Mouse (Mus musculus) bone marrow macrophage, adult 2 months (primary cell): ENCODE results near the gene Mbd6. TPM values are rescaled to one million over a fixed set of nuclear protein-coding genes. Genes with fewer than 3 reads are reported as not detected.

Experiments
- H3K27ac ChIP-seq: 2 replicates; pipeline ENCODE4 v1.5.1; 2012; ENCODE audit warnings: low read depth, low read length; ENCODE audit not compliant: insufficient read depth
- H3K4me1 ChIP-seq: 2 replicates; pipeline ENCODE4 v1.6.1; 2012; ENCODE audit warnings: low read length; ENCODE audit not compliant: control insufficient read depth, insufficient read depth
- H3K4me3 ChIP-seq: 2 replicates; pipeline ENCODE4 v1.5.1; 2012; ENCODE audit warnings: mild to moderate bottlenecking, low read length, moderate library complexity; ENCODE audit not compliant: insufficient read depth
- CTCF ChIP-seq: IDR thresholded peaks from 2 replicates; pipeline ENCODE4 v1.5.1; 2012; ENCODE audit warnings: low read depth, mild to moderate bottlenecking, low read length, moderate library complexity
- POLR2A ChIP-seq: IDR thresholded peaks from 2 replicates; pipeline ENCODE4 v1.6.1; 2012; ENCODE audit warnings: mild to moderate bottlenecking, low read depth, low read length, borderline replicate concordance
- polyA plus RNA-seq: library from polyadenylated mRNA; stranded (reverse); fragments of >200 nt; gene quantifications from 2 replicates; pipeline ENCODE4 v1.2.4, GENCODE M21; 2012; ENCODE audit not compliant: missing spikeins, insufficient read depth, insufficient read length

Gene Mbd6
- polyA plus RNA-seq, 1 experiment, result 53.4 TPM

DNA sequence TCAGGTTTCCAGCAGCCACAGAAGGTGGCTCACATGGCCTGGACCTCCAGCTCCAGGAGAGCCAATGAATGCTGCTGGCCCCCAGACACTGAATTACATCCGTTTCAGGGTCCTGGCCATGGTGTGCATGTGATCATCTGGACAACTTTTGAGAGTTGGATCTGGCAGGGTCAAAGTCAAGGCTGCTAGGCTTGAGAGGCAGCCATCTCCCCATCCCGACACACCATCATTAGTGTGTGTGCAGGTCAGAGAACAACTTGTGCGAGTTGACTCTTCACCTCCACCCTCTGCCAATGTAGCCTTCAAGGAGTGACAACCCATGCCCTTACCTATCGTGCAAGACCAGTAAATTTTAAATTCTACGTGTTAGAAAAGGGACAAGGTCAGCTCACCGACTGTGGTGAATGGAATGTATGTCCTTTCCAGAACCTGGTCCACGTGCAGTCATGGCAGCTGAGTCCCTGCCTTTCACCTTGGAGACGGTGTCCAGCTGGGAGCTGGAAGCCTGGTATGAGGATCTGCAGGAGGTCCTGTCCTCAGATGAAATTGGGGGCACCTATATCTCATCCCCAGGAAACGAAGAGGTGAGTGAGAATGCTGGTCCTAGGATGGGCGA, 6.2 kb upstream of the Mbd6 start:
- Histone ChIP-seq H3K4me3 (no peak overlapping the region), H3K4me1 (peaks cover 10% of the 10 kb centered on the region), H3K27ac (no peak overlapping the region)
- TF ChIP-seq CTCF (no peak), POLR2A (no peak)

- TF ChIP-seq POLR2A (no peak), CTCF (no peak)
- Histone ChIP-seq H3K4me3 (no peak overlapping the region), H3K27ac (peak overlapping the region; percentile 49; the same call in 1 of the 2 replicates), H3K4me1 (peaks cover 14% of the 10 kb centered on the region)
These were observed 4.8 kb upstream of the Mbd6 start for GRCm38 (mm10) chr10:127293590-127294113.

- H3K4me1 ChIP-seq, result peaks cover 14% of the 10 kb centered on the region
- H3K27ac ChIP-seq, result peak overlapping the region; percentile 49
- H3K4me3 ChIP-seq, result peak overlapping the region; percentile 29; the same call in 1 of the 2 replicates
- TF ChIP-seq POLR2A (no peak), CTCF (no peak)
These were observed 4.2 kb upstream of the Mbd6 start for GRCm38 (mm10) chr10:127292987-127293538.

- Histone ChIP-seq H3K4me1 (peaks cover 18% of the 10 kb centered on the region), H3K27ac (peak overlapping the region; percentile 21), H3K4me3 (peak overlapping the region; percentile 70)
- TF ChIP-seq POLR2A (no peak), CTCF (no peak)
These were observed 3.2 kb upstream of the Mbd6 start for GRCm38 (mm10) chr10:127291881-127292638.

- peaks cover 22% of the 10 kb centered on the region for H3K4me1 ChIP-seq
These were observed 2.4 kb upstream of the Mbd6 start for GRCm38 (mm10) chr10:127290930-127291880.

DNA sequence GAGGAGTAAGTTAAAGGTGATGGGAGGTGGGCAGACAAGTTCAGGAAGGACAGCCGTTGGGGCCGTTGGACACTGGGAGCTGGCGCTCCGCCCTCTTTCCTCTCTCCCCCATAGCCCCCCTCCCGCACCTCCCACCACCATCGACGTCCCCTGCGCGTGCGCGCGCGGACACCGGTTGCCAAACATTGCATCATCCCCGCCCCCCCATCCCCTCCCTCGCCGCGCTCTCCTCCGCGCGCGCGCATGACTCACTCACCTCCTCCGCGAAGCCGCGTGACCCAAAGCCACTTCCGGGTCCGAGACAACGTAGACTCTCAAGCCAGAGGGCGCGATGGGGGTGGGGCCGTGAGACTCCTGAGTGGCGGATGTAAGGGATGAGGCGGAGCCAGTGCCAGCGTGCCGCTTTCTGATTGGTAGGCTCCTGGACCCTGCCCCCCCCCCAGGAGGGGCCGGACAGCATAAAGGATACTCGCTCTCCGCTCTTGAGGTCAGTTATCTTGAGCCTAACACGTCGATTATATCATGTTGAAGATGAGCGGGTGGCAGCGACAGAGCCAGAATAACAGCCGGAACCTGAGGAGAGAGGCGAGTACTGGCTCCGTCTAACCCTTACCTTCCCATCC, 1.6 kb upstream of the Mbd6 start:
- peak overlapping the region; percentile 91 for H3K27ac ChIP-seq
- peaks cover 22% of the 10 kb centered on the region for H3K4me1 ChIP-seq
- TF ChIP-seq CTCF (no peak), POLR2A (peak; percentile 90; the same call in 1 of the 2 replicates)
- H3K4me3 ChIP-seq, result peak overlapping the region; percentile 71

More at GRCm38 (mm10) chr10:127290930-127291880, 2.4 kb upstream of the Mbd6 start:
- H3K4me3 ChIP-seq, result peak overlapping the region; percentile 70
- TF ChIP-seq POLR2A (no peak), CTCF (no peak)
- H3K27ac ChIP-seq, result peak overlapping the region; percentile 77

- H3K27ac ChIP-seq, result peak overlapping the region; percentile 91
- no peak for TF ChIP-seq CTCF
- TF ChIP-seq POLR2A, result no peak
- peaks cover 22% of the 10 kb centered on the region for H3K4me1 ChIP-seq
- H3K4me3 ChIP-seq, result peak overlapping the region; percentile 71
These were observed 864 bp upstream of the Mbd6 start for GRCm38 (mm10) chr10:127289573-127290191.

DNA sequence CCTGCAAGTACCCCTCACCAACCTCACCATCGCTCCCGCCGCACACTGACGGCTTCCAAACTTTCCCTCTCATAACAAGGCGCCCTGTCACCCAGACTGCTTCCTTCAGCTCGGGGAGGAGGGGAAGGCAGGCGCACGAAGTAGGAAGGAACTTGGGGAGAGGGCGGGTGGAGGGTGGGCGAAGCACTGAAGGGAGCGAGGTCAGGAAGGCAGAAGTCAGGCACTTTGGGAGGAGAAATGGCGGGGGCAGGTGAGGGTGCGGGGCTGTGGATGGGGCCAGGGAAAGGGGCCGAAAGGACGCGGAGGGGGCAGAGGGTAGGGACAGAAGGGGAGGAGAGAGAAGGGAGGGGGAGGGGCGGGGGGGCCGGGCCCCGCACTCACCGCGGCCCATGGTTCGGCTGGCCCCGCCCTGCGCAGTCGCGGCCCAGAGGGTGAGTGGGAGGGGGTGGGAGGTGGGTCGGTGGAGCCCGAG, 454 bp downstream of the Mbd6 start:
- peaks cover 18% of the 10 kb centered on the region for H3K4me1 ChIP-seq
- TF ChIP-seq CTCF (no peak), POLR2A (no peak)
- peak overlapping the region; percentile 71 for H3K4me3 ChIP-seq
- H3K27ac ChIP-seq, result peak overlapping the region; percentile 91
